Mouse (Mus musculus) erythroblast, embryonic 14.5 days (primary cell): ENCODE results near the gene Tardbp.

ENCODE experiments used
- GATA1 ChIP-seq: IDR thresholded peaks from 2 replicates; pipeline ENCODE4 v1.6.1; 2012; ENCODE audit warnings: low read length, inconsistent platforms, mixed read lengths
- TAL1 ChIP-seq: IDR thresholded peaks from 3 replicates; pipeline ENCODE4 v1.6.1; 2012; ENCODE audit warnings: low read length, inconsistent platforms, mixed read lengths

DNA sequence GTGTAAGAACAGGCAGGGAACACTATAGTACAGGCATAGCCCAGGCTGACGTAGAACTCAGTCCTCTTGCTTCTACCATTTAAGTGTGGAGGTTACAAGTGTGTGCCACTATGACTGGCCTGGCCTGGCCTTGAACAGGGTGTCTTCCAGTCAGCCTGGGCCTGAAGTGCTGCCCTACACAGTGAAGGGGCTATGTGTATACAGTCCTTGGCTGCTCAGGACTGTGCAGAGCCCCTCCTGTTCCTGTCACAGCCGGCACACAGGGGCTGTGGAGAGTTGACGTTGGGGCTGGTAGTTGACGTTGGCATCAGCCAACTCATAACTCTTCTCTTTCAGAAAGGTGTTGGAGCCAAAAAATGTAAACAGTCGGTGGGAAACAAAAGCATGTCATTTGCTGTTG lies 45.4 kb downstream of the Tardbp start:
- TF ChIP-seq GATA1 = no peak
- no peak for TF ChIP-seq TAL1
